Mouse (Mus musculus) left cerebral cortex, adult 18-20 months (tissue): Measurements from ENCODE around the gene Bex6. TPM values are rescaled to one million over a fixed set of nuclear protein-coding genes. Genes with fewer than 3 reads are reported as not detected.

Experiments
- DNase-seq, 2 experiments: peaks; one replicate each; pipeline ENCODE4 v3.0.0; 2021 to 2022; ENCODE audit warnings: low spot score in 2 of 2, mixed read lengths in 1 of 2
- long read RNA-seq, 2 experiments: library from polyadenylated mRNA; stranded (forward); transcript quantifications; one replicate each; pipeline ENCODE4 v2.0.0; 2021
- total RNA-seq, 2 experiments: library from RNA; stranded (reverse); gene quantifications; 2 replicates each; pipeline ENCODE4 v1.2.3; 2021

The Bex6 gene
- not detected for total RNA-seq
- long read RNA-seq, experiment 1, partial matches to known transcripts: 0 of 2 reads
- long read RNA-seq, experiment 1, other reads (novel, unspliced or antisense): 2 of 2 reads
- long read RNA-seq, experiment 2: 0 reads

DNA sequence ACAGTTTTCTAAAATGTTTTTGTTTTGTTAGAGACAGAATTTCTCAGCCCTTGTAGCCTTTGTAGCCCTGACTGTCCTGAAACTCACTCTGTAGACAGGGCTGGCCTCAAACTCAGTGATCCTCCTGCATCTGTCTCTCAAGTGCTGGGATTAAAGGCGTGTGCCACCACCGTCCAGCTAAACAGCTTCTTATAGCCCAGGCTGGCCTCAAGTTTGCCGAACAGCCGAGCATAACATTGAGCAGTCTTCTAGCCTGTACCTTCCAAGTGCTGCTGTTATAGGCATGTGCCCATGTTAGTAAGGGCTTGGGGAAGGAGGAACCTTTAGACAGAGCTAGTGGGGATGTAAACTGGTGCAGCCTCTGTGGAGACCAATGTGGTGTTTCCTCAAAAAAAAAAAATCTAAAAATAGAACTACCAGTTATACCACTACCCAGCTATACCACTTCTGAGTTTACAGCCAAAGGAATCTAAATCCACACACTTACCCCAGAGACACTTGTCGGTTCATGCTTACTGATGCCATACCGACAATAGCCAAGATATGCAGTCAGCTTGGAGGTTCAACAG lies at the start of gene Bex6:
Bex6 (plus strand) TSS at position 491 of the 569 bp plus-strand sequence.
- DNase-seq: no peak

DNA sequence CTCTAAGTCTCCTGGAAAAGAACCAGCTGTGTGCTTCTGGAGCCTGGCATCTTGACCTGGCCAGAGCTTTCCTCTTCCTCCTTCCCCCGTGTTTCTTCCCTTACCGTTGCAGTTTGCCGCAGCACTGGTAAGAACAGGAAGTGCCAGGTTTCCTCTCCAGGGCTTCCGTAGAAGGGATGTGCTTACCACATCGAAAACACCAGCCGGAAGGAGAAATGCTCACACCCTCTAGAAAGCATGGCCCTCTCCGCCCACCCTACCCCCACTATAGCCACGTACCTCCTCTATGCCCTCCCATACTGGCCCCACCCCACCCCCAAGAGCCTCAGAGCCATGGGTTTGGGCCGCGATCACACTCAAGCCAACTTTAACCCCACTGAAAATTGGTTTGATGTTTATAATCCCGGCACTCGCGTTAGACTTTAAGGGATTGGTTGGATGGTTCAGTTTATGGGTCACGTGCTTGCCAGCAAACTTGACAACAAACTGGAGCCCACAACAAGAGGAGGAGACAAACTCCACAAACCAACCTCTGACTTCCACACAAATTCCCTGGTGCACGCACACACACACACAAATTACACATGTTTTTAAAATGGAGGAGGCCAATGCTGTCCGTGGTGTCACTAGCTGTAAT lies 49.3 kb upstream of the Bex6 start:
- no peak for DNase-seq

GRCm38 (mm10) chr16:32133148-32133547 lies 46.5 kb upstream of the Bex6 start:
- no peak for DNase-seq

DNA sequence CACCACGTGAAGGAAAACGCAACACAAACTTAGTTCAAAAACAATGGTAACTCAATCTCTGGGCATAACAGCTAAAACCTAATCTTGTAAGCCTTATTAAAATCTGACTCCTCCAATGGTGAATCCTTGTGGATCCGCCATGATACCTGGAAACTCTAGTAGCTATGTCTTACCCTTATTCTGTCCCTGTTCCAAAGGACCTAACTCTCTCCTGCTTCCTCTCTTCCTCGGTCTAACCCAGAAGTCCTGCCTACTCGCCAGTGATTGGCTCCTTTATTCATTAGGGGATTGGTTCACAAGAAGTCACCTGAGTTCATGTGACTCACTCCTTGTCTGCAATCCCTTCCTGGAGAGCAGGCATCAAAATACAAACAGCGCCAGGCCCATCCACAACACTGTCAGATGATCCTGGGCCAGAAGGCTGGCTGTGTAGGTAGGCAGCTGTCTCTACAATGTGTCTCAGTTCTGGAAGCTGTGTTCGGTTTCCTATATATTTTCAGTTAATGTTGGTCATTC lies 43.7 kb upstream of the Bex6 start:
- no peak for DNase-seq

DNA sequence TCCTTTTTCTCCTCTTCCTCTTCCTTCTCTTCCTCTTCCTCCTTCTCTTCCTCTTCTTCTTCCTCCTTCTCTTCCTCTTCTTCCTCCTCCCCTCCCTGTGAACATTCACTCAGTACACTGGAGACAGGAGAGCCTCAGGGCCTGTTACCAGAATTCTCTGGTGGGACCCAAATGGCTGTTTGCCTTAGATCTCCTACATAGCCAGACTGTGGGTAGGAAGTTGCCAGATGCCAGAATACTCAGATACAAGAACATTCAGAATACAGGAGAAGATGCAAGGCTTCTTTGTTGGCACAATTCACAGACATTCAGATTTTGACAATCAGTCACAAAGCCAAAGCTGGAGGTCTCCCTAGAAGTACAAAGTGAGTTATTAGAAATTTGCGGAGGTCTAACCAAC lies 40.7 kb upstream of the Bex6 start:
- DNase-seq: no peak

DNA sequence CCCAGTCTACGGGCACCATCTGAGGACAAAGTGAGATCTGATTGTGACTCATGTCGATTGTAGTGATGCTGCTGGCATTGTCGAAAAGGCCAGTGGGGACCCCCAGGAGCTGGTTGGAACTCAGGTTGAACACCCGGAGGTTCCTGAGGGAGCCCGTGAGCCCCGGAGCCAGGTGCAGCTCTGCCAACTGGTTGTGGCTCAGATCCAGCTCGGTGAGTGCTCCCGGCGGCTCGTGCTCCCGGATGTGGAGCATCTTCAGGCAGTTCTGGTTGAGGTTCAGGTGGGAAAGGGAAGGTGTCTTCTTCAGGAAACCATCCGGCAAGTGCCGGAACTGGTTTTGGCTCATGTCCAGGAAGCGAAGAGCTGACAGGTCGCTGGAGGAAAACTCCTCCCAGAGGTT lies 35.9 kb upstream of the Bex6 start:
- no peak for DNase-seq

GRCm38 (mm10) chr16:32144592-32144991 lies 35.0 kb upstream of the Bex6 start:
- DNase-seq: no peak

GRCm38 (mm10) chr16:32147589-32148207 lies 31.9 kb upstream of the Bex6 start:
- no peak for DNase-seq

GRCm38 (mm10) chr16:32153976-32154375 lies 25.6 kb upstream of the Bex6 start:
- DNase-seq: no peak

DNA sequence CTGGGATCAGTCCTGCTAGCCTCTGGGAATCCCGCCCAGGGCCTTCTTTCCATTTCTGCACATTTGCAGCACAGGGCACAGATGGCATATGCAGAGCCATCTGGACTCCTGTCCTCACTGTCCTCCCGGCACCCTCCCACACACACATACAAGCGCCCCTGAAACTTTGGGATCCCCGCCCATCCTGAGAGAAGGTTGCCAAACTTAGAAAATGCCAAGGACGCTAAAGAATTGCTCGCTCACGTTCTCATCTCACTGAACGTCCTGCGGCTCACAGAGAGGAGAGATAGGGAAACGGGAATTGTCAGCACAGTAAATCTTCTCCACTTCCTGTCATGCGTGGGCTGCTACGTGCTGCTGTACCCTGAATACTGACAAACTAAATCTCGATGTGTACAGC lies 25.2 kb upstream of the Bex6 start:
- DNase-seq: peak; percentile 82 to 86

DNA sequence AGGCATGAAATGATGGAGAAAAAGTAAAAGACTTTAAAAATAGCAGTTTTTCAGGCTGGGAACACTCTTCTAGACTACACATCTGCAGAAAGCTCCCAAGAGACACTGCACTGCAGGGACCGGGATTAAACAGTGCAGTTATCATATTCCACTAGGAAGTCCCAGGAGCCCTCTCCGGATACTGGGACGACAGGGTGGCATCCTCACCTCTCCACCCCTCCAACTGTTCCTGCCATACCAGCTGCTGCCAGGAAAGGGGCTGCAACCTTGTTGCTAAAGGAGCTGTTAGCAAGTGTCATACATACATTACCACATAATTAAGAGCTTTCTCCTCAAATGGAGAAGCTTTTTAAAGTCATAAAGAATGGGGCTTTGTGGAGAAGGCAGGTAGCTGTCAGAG lies 22.9 kb upstream of the Bex6 start:
- no peak for DNase-seq

- DNase-seq: no peak
These were observed 22.3 kb upstream of the Bex6 start for GRCm38 (mm10) chr16:32157369-32157768.

GRCm38 (mm10) chr16:32158966-32159365 lies 20.7 kb upstream of the Bex6 start:
- no peak for DNase-seq

- DNase-seq: no peak
These were observed 18.8 kb upstream of the Bex6 start for GRCm38 (mm10) chr16:32160742-32161323.

GRCm38 (mm10) chr16:32163392-32163791 lies 16.2 kb upstream of the Bex6 start:
- no peak for DNase-seq

- no peak for DNase-seq
These were observed 15.7 kb upstream of the Bex6 start for GRCm38 (mm10) chr16:32163891-32164290.

- no peak for DNase-seq
These were observed 15.1 kb upstream of the Bex6 start for GRCm38 (mm10) chr16:32164396-32165027.

GRCm38 (mm10) chr16:32165281-32165821 lies 14.3 kb upstream of the Bex6 start, which contains the start of gene Nrros:
TSS of gene Nrros (minus strand) at chr16:32165594.
- DNase-seq: peak; percentile 50 to 70

DNA sequence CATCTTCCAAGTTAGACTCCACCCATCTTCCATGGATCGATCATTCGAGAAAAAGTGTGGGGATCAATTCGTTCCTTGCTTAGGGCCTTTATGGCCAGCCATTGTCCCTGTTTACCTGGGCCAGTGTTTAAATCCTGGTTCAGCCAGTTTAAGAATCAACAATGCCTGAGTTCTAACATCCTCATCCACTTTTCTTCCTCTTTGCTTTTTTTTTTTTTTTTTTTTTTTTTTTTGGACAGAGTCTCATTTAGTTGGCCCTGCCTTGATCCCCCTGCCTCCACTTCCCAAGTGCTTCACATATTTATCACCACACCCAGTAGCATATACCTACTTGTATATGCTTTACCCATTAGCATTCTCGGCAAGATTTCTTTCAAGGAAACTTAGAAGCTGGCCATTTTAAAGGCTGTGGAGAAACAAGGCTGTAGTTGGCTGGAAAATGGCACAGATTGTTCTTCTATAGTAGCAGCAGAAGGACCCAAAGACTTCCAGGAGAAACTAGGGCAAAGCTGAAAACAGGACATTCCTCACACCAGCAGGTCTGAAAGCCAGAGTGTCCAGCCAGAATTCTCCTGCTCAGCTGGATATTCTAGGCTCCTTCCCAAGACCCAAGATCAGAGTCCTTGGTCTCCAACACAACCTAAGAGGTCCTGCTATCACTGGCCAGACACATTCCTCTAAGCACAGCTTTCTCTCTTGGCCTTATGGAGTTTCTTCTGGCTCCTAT lies 11.6 kb upstream of the Bex6 start:
- peak in 1 of 2 experiments; percentile 42 for DNase-seq

GRCm38 (mm10) chr16:32171031-32171731 lies 8.4 kb upstream of the Bex6 start:
- DNase-seq: no peak
